ENCODE assay signal across 26 mouse cellular contexts in genomic region chr7:144807036-144807435, GRCm38 (mm10). TPM values are rescaled to one million over a fixed set of nuclear protein-coding genes. Genes with fewer than 3 reads are reported as not detected.
DNase-seq lines count a peak whose midpoint lies in the region; ATAC-seq and TF ChIP-seq lines count a peak whose summit lies in the region.
"Had no signal": no experiment of that assay in that cellular context is flagged by ENCODE, and none has a peak within 500 bp of the region (broad histone marks: within the 10 kb centered on the region; RNA-seq: fewer than 3 reads in every experiment).

No protein-coding gene starts in this region.

- no peak overlapping the region for H3K4me2 ChIP-seq in hindbrain, postnatal 0 days (ENCODE audit: low read depth, low read length)
- H3K4me2 ChIP-seq: embryonic facial prominence, embryonic 12.5 days; forebrain, embryonic 13.5 days; forebrain, embryonic 15.5 days had no signal

- no peaks in the 10 kb centered on the region for H3K9me3 ChIP-seq in hindbrain, embryonic 10.5 days
- H3K9me3 ChIP-seq in hindbrain, postnatal 0 days (ENCODE audit: low read length) = no peaks in the 10 kb centered on the region
- no peaks in the 10 kb centered on the region for H3K9me3 ChIP-seq in E14TG2a.4 (ENCODE audit: low read length)
- H3K9me3 ChIP-seq: embryonic facial prominence, embryonic 10.5 days; embryonic facial prominence, embryonic 12.5 days; forebrain, embryonic 13.5 days; forebrain, embryonic 15.5 days; G1E had no signal

- no peak for ATAC-seq in hindbrain, postnatal 0 days
- ATAC-seq: activated CD4-positive, CD25-positive, alpha-beta regulatory T cell, adult 4 months; forebrain, embryonic 13.5 days; forebrain, embryonic 15.5 days; forebrain, postnatal 0 days; Patski had no signal

- no peak for DNase-seq in hindbrain, embryonic 10.5 days (ENCODE audit: low spot score)
- DNase-seq in hindbrain, postnatal 0 days (ENCODE audit: low spot score) = no peak
- peak; percentile 39 for DNase-seq in 416B (ENCODE audit: low read depth)
- DNase-seq in ZHBTc4 (ENCODE audit: low read depth, low spot score) = peak; percentile 62
- no peak for DNase-seq in B cell, adult 2 months
- no peak for DNase-seq in heart, adult 8-10 months (ENCODE audit: low spot score)
- DNase-seq: adrenal gland, adult 8-10 months; adrenal gland, postnatal 14 days; adrenal gland, postnatal 36 days; cerebellum, adult 11-12 months; cerebellum, adult 2 months; cerebellum, adult 9-10 months; cerebellum, postnatal 10 days; cerebellum, postnatal 25 days; forebrain, postnatal 0 days had no signal

- H3K4me3 ChIP-seq in hindbrain, embryonic 10.5 days = no peak overlapping the region
- H3K4me3 ChIP-seq in hindbrain, postnatal 0 days (ENCODE audit: low read length) = no peak overlapping the region
- H3K4me3 ChIP-seq in E14TG2a.4 (replicated peaks; ENCODE audit: low read length) = peak overlapping the region; percentile 43; the same call in 1 of the 2 replicates
- H3K4me3 ChIP-seq: embryonic facial prominence, embryonic 10.5 days; embryonic facial prominence, embryonic 12.5 days; forebrain, embryonic 13.5 days; forebrain, embryonic 15.5 days had no signal

- WGBS in hindbrain, embryonic 10.5 days = 63% methylated on average over 6 of the region's 6 CpGs
- 73% methylated on average over 6 of the region's 6 CpGs for WGBS in hindbrain, postnatal 0 days

- H3K27ac ChIP-seq in hindbrain, embryonic 10.5 days = 0 out of 2 replicates have a peak overlapping the region, but pooled peaks have one; percentile 45
- no peak overlapping the region for H3K27ac ChIP-seq in hindbrain, postnatal 0 days
- H3K27ac ChIP-seq: embryonic facial prominence, embryonic 10.5 days; embryonic facial prominence, embryonic 12.5 days; forebrain, embryonic 13.5 days; forebrain, embryonic 15.5 days had no signal

- H3K27me3 ChIP-seq in hindbrain, embryonic 10.5 days (ENCODE audit: insufficient read depth, poor library complexity, severe bottlenecking) = peaks cover 9% of the 10 kb centered on the region; the same call in 1 of the 2 replicates
- no peaks in the 10 kb centered on the region for H3K27me3 ChIP-seq in hindbrain, postnatal 0 days (ENCODE audit: insufficient read depth, low read length)
- peaks cover 27% of the 10 kb centered on the region for H3K27me3 ChIP-seq in E14TG2a.4 (ENCODE audit: insufficient read depth, low read length)
- H3K27me3 ChIP-seq: forebrain, embryonic 15.5 days had no signal

- no peaks in the 10 kb centered on the region for H3K36me3 ChIP-seq in hindbrain, embryonic 10.5 days
- no peaks in the 10 kb centered on the region for H3K36me3 ChIP-seq in hindbrain, postnatal 0 days (ENCODE audit: insufficient read depth, low read length)
- no peaks in the 10 kb centered on the region for H3K36me3 ChIP-seq in E14TG2a.4 (ENCODE audit: insufficient read depth, low read length)
- H3K36me3 ChIP-seq: embryonic facial prominence, embryonic 10.5 days; embryonic facial prominence, embryonic 12.5 days; forebrain, embryonic 15.5 days; G1E had no signal

- H3K9ac ChIP-seq in hindbrain, postnatal 0 days (replicated peaks; ENCODE audit: low read length) = no peak overlapping the region
- H3K9ac ChIP-seq: embryonic facial prominence, embryonic 12.5 days; forebrain, embryonic 13.5 days; forebrain, embryonic 15.5 days; forebrain, postnatal 0 days had no signal

- peaks cover 19% of the 10 kb centered on the region for H3K4me1 ChIP-seq in hindbrain, embryonic 10.5 days (replicated peaks)
- H3K4me1 ChIP-seq in hindbrain, postnatal 0 days (ENCODE audit: insufficient read depth, low read length) = no peaks in the 10 kb centered on the region
- peaks cover 13% of the 10 kb centered on the region for H3K4me1 ChIP-seq in E14TG2a.4 (replicated peaks; ENCODE audit: low read depth, low read length)
- H3K4me1 ChIP-seq: forebrain, embryonic 13.5 days; forebrain, embryonic 15.5 days had no signal

- TF ChIP-seq CTCF in hindbrain, postnatal 0 days (IDR thresholded peaks at IDR 0.05; ENCODE audit: low read depth) = no peak
- TF ChIP-seq CTCF in E14TG2a.4 (conservative IDR thresholded peaks at IDR 0.05; ENCODE audit: low read length) = no peak

RNA-seq across cellular contexts. Expression of gene Fgf3, which starts 30.8 kb away (rescaled TPM):
- polyA plus RNA-seq in hindbrain, embryonic 10.5 days (2016; fragmentation: Nextera tagmentation; extraction: Ambion mirVana) = 1.7 and 2.6 TPM in 2 replicates
- 30.0 and 34.4 TPM in 2 replicates for total RNA-seq in hindbrain, postnatal 0 days (2014; rRNA removed)
- polyA plus RNA-seq in hindbrain, postnatal 0 days (2015; fragmentation: Nextera tagmentation; extraction: Ambion mirVana) = 9.9 and 11.5 TPM in 2 replicates
- not detected for total RNA-seq in heart, adult 8-10 months (2022)
- polyA plus RNA-seq: activated CD4-positive, CD25-positive, alpha-beta regulatory T cell, adult 4 months; C2C12; Patski had no signal

RNA-seq across cellular contexts. Expression of gene Fgf4, which starts 40.1 kb away (rescaled TPM):
- 0.15 TPM in 1 of 2 replicates, not detected in the other for polyA plus RNA-seq in hindbrain, embryonic 10.5 days (2016; fragmentation: Nextera tagmentation; extraction: Ambion mirVana)
- total RNA-seq in hindbrain, postnatal 0 days (2014; rRNA removed) = not detected in 2 replicates
- polyA plus RNA-seq in hindbrain, postnatal 0 days (2015; fragmentation: Nextera tagmentation; extraction: Ambion mirVana) = not detected in 2 replicates
- not detected for total RNA-seq in heart, adult 8-10 months (2022)
- total RNA-seq: adrenal gland, adult 18-20 months; adrenal gland, adult 8-10 months; adrenal gland, postnatal 14 days; adrenal gland, postnatal 36 days; forebrain, postnatal 0 days; G1E had no signal
- polyA plus RNA-seq: activated CD4-positive, CD25-positive, alpha-beta regulatory T cell, adult 4 months; C2C12; cerebellum, adult 2 months; cortical plate, adult 2 months; forebrain, embryonic 13.5 days; forebrain, embryonic 15.5 days; forebrain, postnatal 0 days; G1E; Patski had no signal

RNA-seq across cellular contexts. Expression of gene Ano1, which starts 55.3 kb away (rescaled TPM):
- 7.4 and 12.9 TPM in 2 replicates for polyA plus RNA-seq in hindbrain, embryonic 10.5 days (2016; fragmentation: Nextera tagmentation; extraction: Ambion mirVana)
- total RNA-seq in hindbrain, postnatal 0 days (2014; rRNA removed) = 5.8 and 9.0 TPM in 2 replicates
- 8.3 and 8.7 TPM in 2 replicates for polyA plus RNA-seq in hindbrain, postnatal 0 days (2015; fragmentation: Nextera tagmentation; extraction: Ambion mirVana)
- total RNA-seq in heart, adult 8-10 months (2022) = 10 to 100 TPM in 3 of 4 experiments, 1 to 10 TPM in 1; 7.5 to 12.1 (median 11.7) TPM

Comparison
In these comparisons a context has a peak if more than half of its experiments do, and no peak if none do; other contexts are left out.
1. DNase-seq: peak in 416B (single experiment) and ZHBTc4 (single experiment); none in hindbrain, embryonic 10.5 days (single experiment), hindbrain, postnatal 0 days (single experiment), B cell, adult 2 months (0 of 2) and heart, adult 8-10 months (single experiment).
2. RNA of gene Fgf3, which starts 30.8 kb away (total RNA-seq): 30.0 to 34.4 TPM in hindbrain, postnatal 0 days; not detected in heart, adult 8-10 months; every median in the first group is over 10 times any median in the second.